Mouse (Mus musculus): ENCODE results near the gene Aen. TPM values are rescaled to one million over a fixed set of nuclear protein-coding genes. Genes with fewer than 3 reads are reported as not detected.

The Aen gene
- polyA plus RNA-seq, 1 experiment from 2014 or later: 36.6 TPM

- whole genome bisulfite sequencing: 70% methylated on average over 5 of the region's 5 CpGs
- H3K4me2 ChIP-seq (replicated peaks): no peak overlapping the region
- no peaks in the 10 kb centered on the region for H3K4me1 ChIP-seq
- no peak for ATAC-seq (ENCODE audit: insufficient number of reproducible peaks, low FRiP score, low TSS enrichment, low read depth)
- H3K9me3 ChIP-seq (replicated peaks): no peaks in the 10 kb centered on the region
- no peak overlapping the region for H3K4me3 ChIP-seq (replicated peaks)
- H3K36me3 ChIP-seq: no peaks in the 10 kb centered on the region
- no peak overlapping the region for H3K27ac ChIP-seq (replicated peaks)
- H3K9ac ChIP-seq: no peak overlapping the region
- no peaks in the 10 kb centered on the region for H3K27me3 ChIP-seq
These were observed 22.8 kb upstream of the Aen start for GRCm38 (mm10) chr7:78872831-78873230.

- Histone ChIP-seq H3K36me3 (no peaks in the 10 kb centered on the region), H3K9me3 (replicated peaks) (no peaks in the 10 kb centered on the region), H3K27ac (replicated peaks) (no peak overlapping the region), H3K4me3 (replicated peaks) (peak overlapping the region; percentile 30), H3K9ac (no peak overlapping the region), H3K4me2 (replicated peaks) (peak overlapping the region; percentile 48), H3K27me3 (peaks cover 47% of the 10 kb centered on the region), H3K4me1 (peaks cover 13% of the 10 kb centered on the region)
- WGBS: 17% methylated on average over 16 of the region's 16 CpGs
- ATAC-seq (ENCODE audit: insufficient number of reproducible peaks, low FRiP score, low TSS enrichment, low read depth): no peak
These were observed 13.8 kb upstream of the Aen start for GRCm38 (mm10) chr7:78881607-78882468.

GRCm38 (mm10) chr7:78882469-78882837 lies 13.2 kb upstream of the Aen start:
- peaks cover 14% of the 10 kb centered on the region for H3K4me1 ChIP-seq
- WGBS: 3% methylated on average over 23 of the region's 23 CpGs
- no peak for ATAC-seq (ENCODE audit: insufficient number of reproducible peaks, low FRiP score, low TSS enrichment, low read depth)

GRCm38 (mm10) chr7:78883016-78883725 lies 12.5 kb upstream of the Aen start:
- no peak overlapping the region for H3K27ac ChIP-seq (replicated peaks)
- H3K9me3 ChIP-seq (replicated peaks): no peaks in the 10 kb centered on the region
- WGBS: 2% methylated on average over 34 of the region's 34 CpGs
- peaks cover 58% of the 10 kb centered on the region for H3K27me3 ChIP-seq
- peak overlapping the region; percentile 30 for H3K4me3 ChIP-seq (replicated peaks)
- no peak overlapping the region for H3K9ac ChIP-seq
- ATAC-seq (ENCODE audit: insufficient number of reproducible peaks, low FRiP score, low TSS enrichment, low read depth): no peak
- H3K4me1 ChIP-seq: peaks cover 17% of the 10 kb centered on the region
- H3K36me3 ChIP-seq: no peaks in the 10 kb centered on the region
- H3K4me2 ChIP-seq (replicated peaks): peak overlapping the region; percentile 48

More at GRCm38 (mm10) chr7:78882469-78882837, 13.2 kb upstream of the Aen start:
- Histone ChIP-seq H3K4me3 (replicated peaks) (peak overlapping the region; percentile 30), H3K27ac (replicated peaks) (no peak overlapping the region), H3K9me3 (replicated peaks) (no peaks in the 10 kb centered on the region), H3K4me2 (replicated peaks) (peak overlapping the region; percentile 48), H3K27me3 (peaks cover 51% of the 10 kb centered on the region), H3K36me3 (no peaks in the 10 kb centered on the region), H3K9ac (no peak overlapping the region)

GRCm38 (mm10) chr7:78883726-78884060 lies 12.0 kb upstream of the Aen start:
- 9% methylated on average over 8 of the region's 8 CpGs for WGBS
- no peak overlapping the region for H3K4me2 ChIP-seq (replicated peaks)
- ATAC-seq (ENCODE audit: insufficient number of reproducible peaks, low FRiP score, low TSS enrichment, low read depth): no peak
- peaks cover 63% of the 10 kb centered on the region for H3K27me3 ChIP-seq
- H3K4me1 ChIP-seq: peaks cover 17% of the 10 kb centered on the region
- H3K9ac ChIP-seq: no peak overlapping the region
- H3K36me3 ChIP-seq: no peaks in the 10 kb centered on the region
- no peaks in the 10 kb centered on the region for H3K9me3 ChIP-seq (replicated peaks)
- no peak overlapping the region for H3K27ac ChIP-seq (replicated peaks)
- no peak overlapping the region for H3K4me3 ChIP-seq (replicated peaks)

- Histone ChIP-seq H3K36me3 (no peaks in the 10 kb centered on the region), H3K9me3 (replicated peaks) (no peaks in the 10 kb centered on the region), H3K27ac (replicated peaks) (no peak overlapping the region), H3K4me1 (peaks cover 17% of the 10 kb centered on the region), H3K27me3 (peaks cover 63% of the 10 kb centered on the region), H3K4me2 (replicated peaks) (no peak overlapping the region), H3K4me3 (replicated peaks) (no peak overlapping the region), H3K9ac (no peak overlapping the region)
- WGBS: 8% methylated on average over 6 of the region's 6 CpGs
- no peak for ATAC-seq (ENCODE audit: insufficient number of reproducible peaks, low FRiP score, low TSS enrichment, low read depth)
These were observed 11.5 kb upstream of the Aen start for GRCm38 (mm10) chr7:78884139-78884538.

GRCm38 (mm10) chr7:78885404-78885803 lies 10.2 kb upstream of the Aen start:
- whole genome bisulfite sequencing: 81% methylated on average over 5 of the region's 5 CpGs
- Histone ChIP-seq H3K9ac (no peak overlapping the region), H3K4me3 (replicated peaks) (no peak overlapping the region), H3K27ac (replicated peaks) (no peak overlapping the region), H3K4me1 (peaks cover 17% of the 10 kb centered on the region), H3K36me3 (no peaks in the 10 kb centered on the region), H3K9me3 (replicated peaks) (no peaks in the 10 kb centered on the region), H3K27me3 (peaks cover 72% of the 10 kb centered on the region), H3K4me2 (replicated peaks) (no peak overlapping the region)
- no peak for ATAC-seq (ENCODE audit: insufficient number of reproducible peaks, low FRiP score, low TSS enrichment, low read depth)

GRCm38 (mm10) chr7:78886496-78886895 lies 9.2 kb upstream of the Aen start:
- no peaks in the 10 kb centered on the region for H3K36me3 ChIP-seq
- H3K4me1 ChIP-seq: peaks cover 17% of the 10 kb centered on the region
- H3K9me3 ChIP-seq (replicated peaks): no peaks in the 10 kb centered on the region
- H3K27ac ChIP-seq (replicated peaks): no peak overlapping the region
- H3K4me2 ChIP-seq (replicated peaks): no peak overlapping the region
- no peak overlapping the region for H3K4me3 ChIP-seq (replicated peaks)
- H3K9ac ChIP-seq: no peak overlapping the region
- no peak for ATAC-seq (ENCODE audit: insufficient number of reproducible peaks, low FRiP score, low TSS enrichment, low read depth)
- WGBS: 78% methylated on average over 4 of the region's 4 CpGs
- H3K27me3 ChIP-seq: peaks cover 65% of the 10 kb centered on the region

GRCm38 (mm10) chr7:78887431-78887842 lies 8.2 kb upstream of the Aen start:
- no peak overlapping the region for H3K4me3 ChIP-seq (replicated peaks)
- 29% methylated on average over 9 of the region's 9 CpGs for WGBS
- H3K27me3 ChIP-seq: peaks cover 57% of the 10 kb centered on the region
- H3K4me1 ChIP-seq: peaks cover 15% of the 10 kb centered on the region
- H3K9me3 ChIP-seq (replicated peaks): no peaks in the 10 kb centered on the region
- no peaks in the 10 kb centered on the region for H3K36me3 ChIP-seq
- H3K4me2 ChIP-seq (replicated peaks): no peak overlapping the region
- no peak overlapping the region for H3K9ac ChIP-seq
- no peak for ATAC-seq (ENCODE audit: insufficient number of reproducible peaks, low FRiP score, low TSS enrichment, low read depth)
- H3K27ac ChIP-seq (replicated peaks): no peak overlapping the region

GRCm38 (mm10) chr7:78890641-78891040 lies 5.0 kb upstream of the Aen start:
- peaks cover 30% of the 10 kb centered on the region for H3K27me3 ChIP-seq
- peaks cover 9% of the 10 kb centered on the region; the same call in 1 of the 2 replicates for H3K4me1 ChIP-seq
- no peaks in the 10 kb centered on the region for H3K36me3 ChIP-seq
- H3K9me3 ChIP-seq (replicated peaks): no peaks in the 10 kb centered on the region
- 3% methylated on average over 16 of the region's 16 CpGs for WGBS
- H3K9ac ChIP-seq: no peak overlapping the region
- no peak overlapping the region for H3K27ac ChIP-seq (replicated peaks)
- no peak for ATAC-seq (ENCODE audit: insufficient number of reproducible peaks, low FRiP score, low TSS enrichment, low read depth)
- H3K4me2 ChIP-seq (replicated peaks): no peak overlapping the region
- H3K4me3 ChIP-seq (replicated peaks): no peak overlapping the region

GRCm38 (mm10) chr7:78893917-78894316 lies 1.7 kb upstream of the Aen start:
- 84% methylated on average over 10 of the region's 10 CpGs for WGBS
- no peak for ATAC-seq (ENCODE audit: insufficient number of reproducible peaks, low FRiP score, low TSS enrichment, low read depth)
- peaks cover 21% of the 10 kb centered on the region for H3K4me1 ChIP-seq
- H3K9me3 ChIP-seq (replicated peaks): no peaks in the 10 kb centered on the region
- no peak overlapping the region for H3K9ac ChIP-seq
- no peak overlapping the region for H3K4me2 ChIP-seq (replicated peaks)
- H3K36me3 ChIP-seq: no peaks in the 10 kb centered on the region
- peaks cover 9% of the 10 kb centered on the region for H3K27me3 ChIP-seq
- H3K4me3 ChIP-seq (replicated peaks): no peak overlapping the region
- H3K27ac ChIP-seq (replicated peaks): no peak overlapping the region

Data from embryonic facial prominence, embryonic 15.5 days (tissue).